Mouse (Mus musculus): Measurements from ENCODE around the gene Ush1g.

- no peak for TF ChIP-seq GATA1 (IDR thresholded peaks at IDR 0.05; ENCODE audit: low read length)
- no peak for TF ChIP-seq TAL1 (IDR thresholded peaks at IDR 0.05; ENCODE audit: low read length)
These were observed 39.5 kb downstream of the Ush1g start for GRCm38 (mm10) chr11:115282295-115282694.

All from erythroblast, embryonic 14.5 days (primary cell).